Mouse (Mus musculus) embryonic fibroblast, embryonic 13.5 days (primary cell): ENCODE results near the gene Tmem239.

Experiments
- CTCF ChIP-seq: IDR thresholded peaks from 2 replicates; pipeline ENCODE4 v1.5.1; 2011; ENCODE audit warnings: mild to moderate bottlenecking, control low read depth, low read length, moderate library complexity, borderline replicate concordance; ENCODE audit not compliant: insufficient read depth
- POLR2A ChIP-seq: IDR thresholded peaks from 2 replicates; pipeline ENCODE4 v1.6.1; 2011; ENCODE audit warnings: low read depth, mild to moderate bottlenecking, control low read depth, low read length, moderate library complexity

DNA sequence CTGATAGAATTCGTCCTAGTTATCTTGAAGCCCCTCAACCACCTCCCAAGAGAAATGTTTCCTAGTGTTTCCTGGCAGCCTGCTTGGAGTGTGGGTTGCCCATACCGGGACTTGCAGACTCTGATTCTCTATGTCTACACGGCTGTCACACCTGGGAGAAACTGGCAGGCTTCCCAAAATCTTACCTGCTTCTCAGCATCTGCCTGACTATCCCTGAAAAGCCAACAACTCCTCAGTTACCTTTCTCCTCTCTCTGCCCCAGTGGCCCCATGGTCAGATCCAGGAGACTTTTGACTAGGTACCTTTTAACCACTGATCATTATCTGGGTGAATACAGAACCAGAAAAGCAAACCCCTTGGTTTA is 45.4 kb downstream of the Tmem239 start:
- TF ChIP-seq POLR2A, result no peak
- no peak for TF ChIP-seq CTCF
